Mouse (Mus musculus) heart, embryonic 10.5 days (tissue): ENCODE results near the gene Ror1. TPM values are rescaled to one million over a fixed set of nuclear protein-coding genes. Genes with fewer than 3 reads are reported as not detected.

Experiments
- DNase-seq: peaks from one replicate; pipeline ENCODE4 v3.0.0-alpha.2; 2017; ENCODE audit warnings: low spot score
- H3K27ac ChIP-seq: fragments of 300-500 bp; sonication (generic); 2 replicates; pipeline ENCODE4 v1.5.1; 2016; ENCODE audit warnings: mild to moderate bottlenecking
- H3K27me3 ChIP-seq: fragments of 300-500 bp; sonication (generic); 2 replicates; pipeline ENCODE4 v1.6.1; 2016; ENCODE audit warnings: mild to moderate bottlenecking; ENCODE audit not compliant: poor library complexity, insufficient read depth, severe bottlenecking
- H3K36me3 ChIP-seq: fragments of 300-500 bp; sonication (generic); 2 replicates; pipeline ENCODE4 v1.6.1; 2016; ENCODE audit warnings: mild to moderate bottlenecking, moderate library complexity
- H3K4me1 ChIP-seq: fragments of 300-500 bp; sonication (generic); 2 replicates; pipeline ENCODE4 v1.6.1; 2016; ENCODE audit warnings: mild to moderate bottlenecking
- H3K4me3 ChIP-seq: fragments of 300-500 bp; sonication (generic); 2 replicates; pipeline ENCODE4 v1.5.1; 2016; ENCODE audit warnings: mild to moderate bottlenecking, moderate library complexity
- H3K9me3 ChIP-seq: fragments of 300-500 bp; sonication (generic); 2 replicates; pipeline ENCODE4 v1.6.1; 2016; ENCODE audit warnings: mild to moderate bottlenecking, moderate library complexity
- WGBS: fragments of 180-500 bp; shearing (Covaris S2); methylation state at CpG from one replicate; pipeline ENCODE4 v1.1.7; 2016; 5-methylcytosine and 5-hydroxymethylcytosine counted together
- polyA plus RNA-seq: library from polyadenylated mRNA; unstranded; fragments of >200 nt; fragmentation: Nextera tagmentation; extraction: Ambion mirVana; gene quantifications from 2 replicates; pipeline ENCODE4 v1.2.1, GENCODE M21; 2016

The Ror1 gene
- polyA plus RNA-seq, 1 experiment from 2014 or later, result 9.3 TPM

DNA sequence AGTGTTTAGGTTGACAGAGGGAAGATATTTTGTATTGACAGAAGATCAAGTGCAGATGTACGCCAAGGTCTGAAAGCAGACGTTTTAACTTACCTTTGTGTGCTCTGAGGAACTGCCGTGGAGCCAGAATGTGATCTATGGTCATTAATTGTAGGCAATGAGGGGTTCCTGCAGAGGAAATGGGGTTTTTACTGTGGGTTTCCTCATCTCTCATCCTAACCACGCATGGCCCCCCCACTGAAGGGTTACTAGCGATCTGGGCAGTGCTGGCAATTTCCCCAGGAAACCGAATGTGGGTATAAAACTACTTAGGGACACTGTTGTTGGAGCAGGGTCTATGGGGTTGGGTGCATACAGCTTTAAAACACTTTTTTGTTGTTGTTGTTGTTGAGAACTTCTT, 25.5 kb upstream of the Ror1 start:
- H3K9me3 ChIP-seq, result no peaks in the 10 kb centered on the region
- no peak overlapping the region for H3K4me3 ChIP-seq
- no peak overlapping the region for H3K27ac ChIP-seq
- H3K4me1 ChIP-seq, result no peaks in the 10 kb centered on the region
- peaks cover 8% of the 10 kb centered on the region; the same call in 1 of the 2 replicates for H3K27me3 ChIP-seq
- DNase-seq, result peak; percentile 14
- 76% methylated on average over 6 of the region's 6 CpGs for WGBS
- no peaks in the 10 kb centered on the region for H3K36me3 ChIP-seq

DNA sequence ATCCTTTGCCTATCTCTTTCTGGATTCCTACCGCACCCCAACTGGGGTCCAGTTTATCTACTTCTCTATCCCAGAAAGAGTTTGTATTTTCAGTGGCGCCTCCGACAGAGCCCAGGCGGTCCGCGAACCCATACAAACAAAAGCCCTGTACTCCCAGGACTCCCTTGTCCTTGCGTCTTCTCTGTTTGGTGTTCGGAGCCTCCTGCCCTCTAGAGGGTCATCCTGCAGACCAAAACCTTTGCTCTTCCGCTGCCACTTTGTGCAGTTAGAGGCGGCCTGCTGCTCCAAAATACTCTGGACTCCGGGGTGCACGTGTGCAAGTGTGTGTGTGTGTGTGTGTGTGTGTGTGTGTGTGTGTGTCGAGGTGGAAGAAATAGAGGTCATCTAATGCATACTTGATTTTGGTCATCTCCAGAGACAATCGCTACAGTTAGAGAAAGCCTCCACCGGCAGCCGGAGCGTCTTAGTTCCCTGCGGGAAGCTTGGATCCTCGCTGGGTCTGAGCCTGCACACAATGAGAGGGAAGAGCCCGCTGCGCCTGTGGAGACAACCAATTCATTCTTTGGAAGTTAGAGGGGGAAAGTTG, 1.1 kb downstream of the Ror1 start:
- no peaks in the 10 kb centered on the region for H3K36me3 ChIP-seq
- H3K27me3 ChIP-seq, result peaks cover 55% of the 10 kb centered on the region
- peak overlapping the region; percentile 90 for H3K27ac ChIP-seq
- WGBS, result under 1% methylated on average over 21 of the region's 21 CpGs
- no peaks in the 10 kb centered on the region for H3K9me3 ChIP-seq
- H3K4me1 ChIP-seq, result peaks cover 23% of the 10 kb centered on the region
- no peak for DNase-seq
- H3K4me3 ChIP-seq, result peak overlapping the region; percentile 86

DNA sequence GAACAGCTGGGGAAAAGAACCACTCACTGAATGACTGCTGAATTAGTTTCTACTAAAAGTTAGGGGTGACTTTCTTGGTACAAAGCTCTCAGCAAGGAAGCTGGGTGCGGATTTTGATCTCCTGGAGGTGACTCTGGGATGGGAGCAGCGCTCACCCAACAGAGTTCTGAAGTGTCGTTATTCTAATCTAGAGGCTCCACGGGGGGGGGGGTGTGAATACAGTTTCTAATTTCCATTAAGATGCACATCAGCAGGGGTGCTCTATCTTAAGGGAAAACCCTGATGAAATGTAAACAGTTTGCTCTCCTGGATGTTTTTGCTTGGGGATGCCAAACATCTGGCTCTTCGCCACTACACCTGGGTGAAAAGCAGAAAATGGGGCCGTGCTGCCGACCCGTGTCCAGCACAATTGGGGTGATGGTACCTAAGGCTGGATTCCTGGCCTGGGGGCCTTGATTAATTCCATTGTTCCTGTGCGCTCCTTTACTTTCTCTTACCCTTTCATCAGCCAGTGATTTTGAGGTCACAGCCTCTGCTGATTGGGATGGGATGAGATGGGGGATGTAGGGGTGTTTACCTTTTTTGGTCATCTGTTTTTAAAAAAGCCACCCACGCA, 1.9 kb downstream of the Ror1 start:
- no peaks in the 10 kb centered on the region for H3K36me3 ChIP-seq
- WGBS, result 16% methylated on average over 10 of the region's 10 CpGs
- peak overlapping the region; percentile 86 for H3K4me3 ChIP-seq
- no peak for DNase-seq
- H3K27me3 ChIP-seq, result peaks cover 57% of the 10 kb centered on the region
- H3K27ac ChIP-seq, result peak overlapping the region; percentile 90; the same call in 1 of the 2 replicates
- no peaks in the 10 kb centered on the region for H3K9me3 ChIP-seq
- peaks cover 23% of the 10 kb centered on the region for H3K4me1 ChIP-seq

DNA sequence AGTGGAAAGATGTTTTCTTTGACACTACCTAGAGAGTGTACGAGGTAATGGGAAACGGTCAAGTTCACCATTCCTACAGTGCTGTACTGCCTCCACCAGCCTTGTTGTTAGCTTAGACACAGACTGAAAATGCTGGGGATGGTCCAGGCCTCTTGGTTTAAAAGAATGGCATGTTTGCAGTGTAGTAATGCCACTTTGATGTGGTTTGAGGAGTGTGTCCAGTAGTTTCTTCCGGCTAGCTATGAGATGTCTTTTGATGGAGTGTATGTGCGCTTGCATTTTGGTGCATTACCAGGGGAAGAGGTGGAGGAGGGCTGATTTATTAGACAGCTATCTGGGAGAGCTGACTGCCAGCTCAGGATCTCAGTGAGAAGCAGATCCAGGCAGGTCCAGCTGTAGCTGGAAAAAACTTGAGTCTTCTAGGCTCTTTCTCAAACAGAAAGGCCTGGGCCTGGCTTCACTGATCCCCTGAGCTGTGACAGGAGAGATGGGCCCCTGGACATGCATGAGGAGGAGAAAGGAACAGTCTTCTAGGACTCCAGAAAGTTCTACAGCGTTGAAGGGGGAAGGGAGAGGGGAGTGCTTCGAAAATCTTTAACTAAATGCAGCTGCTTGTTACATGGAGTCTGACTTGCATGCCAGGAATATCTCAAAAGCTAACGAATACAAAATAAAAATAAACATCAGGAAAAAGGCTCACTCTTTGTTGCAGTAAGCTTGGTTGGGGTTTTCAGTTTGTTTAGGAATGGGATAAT, 5.7 kb downstream of the Ror1 start:
- H3K4me1 ChIP-seq, result peaks cover 23% of the 10 kb centered on the region
- H3K4me3 ChIP-seq, result no peak overlapping the region
- WGBS, result 68% methylated on average over 7 of the region's 7 CpGs
- H3K27me3 ChIP-seq, result peaks cover 45% of the 10 kb centered on the region
- H3K36me3 ChIP-seq, result no peaks in the 10 kb centered on the region
- no peak for DNase-seq
- H3K9me3 ChIP-seq, result no peaks in the 10 kb centered on the region
- no peak overlapping the region for H3K27ac ChIP-seq

DNA sequence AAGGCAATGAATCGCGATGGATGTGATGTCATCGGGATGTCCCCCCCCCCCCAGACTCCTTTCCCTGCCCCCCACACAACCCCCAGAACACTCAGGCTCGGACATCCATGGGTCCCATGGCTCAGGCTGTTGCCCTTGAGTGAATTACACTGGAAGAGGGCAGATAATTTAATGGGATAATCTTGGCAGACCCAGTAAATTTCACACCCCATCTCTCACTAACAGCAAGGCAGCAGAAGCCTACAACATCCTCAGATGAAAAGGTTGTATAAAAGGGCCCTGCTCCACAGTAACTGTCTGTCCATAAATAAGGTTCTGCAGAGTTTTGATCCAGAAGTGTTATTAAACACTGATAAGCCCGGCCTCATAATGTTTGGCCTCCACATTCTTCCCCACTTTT, 6.3 kb downstream of the Ror1 start:
- Histone ChIP-seq H3K4me3 (no peak overlapping the region), H3K4me1 (peaks cover 20% of the 10 kb centered on the region), H3K27ac (no peak overlapping the region), H3K36me3 (no peaks in the 10 kb centered on the region), H3K27me3 (peaks cover 45% of the 10 kb centered on the region), H3K9me3 (no peaks in the 10 kb centered on the region)
- no peak for DNase-seq
- 58% methylated on average over 5 of the region's 5 CpGs for WGBS

DNA sequence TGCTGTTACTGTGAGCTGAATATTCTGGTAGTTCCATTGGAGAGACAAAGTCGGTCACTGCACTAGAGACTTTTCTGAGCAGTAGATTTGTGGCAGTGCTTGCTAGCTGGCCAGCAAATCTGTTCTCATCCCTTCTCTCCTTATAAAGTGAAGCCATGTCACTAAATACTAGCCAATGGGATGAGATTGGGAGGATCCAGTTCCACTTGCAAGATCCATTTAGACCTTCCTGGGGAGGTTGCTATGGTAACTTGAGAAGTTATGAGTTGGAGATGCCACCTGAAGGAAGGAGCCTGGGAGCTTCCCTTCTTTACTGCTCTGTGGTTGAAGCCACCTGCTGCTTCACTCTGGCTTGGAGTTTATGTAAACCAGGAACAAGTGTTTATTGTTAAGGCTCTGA, 8.7 kb downstream of the Ror1 start:
- H3K27me3 ChIP-seq, result peaks cover 41% of the 10 kb centered on the region
- no peak for DNase-seq
- no peaks in the 10 kb centered on the region for H3K36me3 ChIP-seq
- H3K4me3 ChIP-seq, result no peak overlapping the region
- no peak overlapping the region for H3K27ac ChIP-seq
- no peaks in the 10 kb centered on the region for H3K9me3 ChIP-seq
- peaks cover 16% of the 10 kb centered on the region for H3K4me1 ChIP-seq
- 71% methylated on average over 1 of the region's 1 CpGs for WGBS

DNA sequence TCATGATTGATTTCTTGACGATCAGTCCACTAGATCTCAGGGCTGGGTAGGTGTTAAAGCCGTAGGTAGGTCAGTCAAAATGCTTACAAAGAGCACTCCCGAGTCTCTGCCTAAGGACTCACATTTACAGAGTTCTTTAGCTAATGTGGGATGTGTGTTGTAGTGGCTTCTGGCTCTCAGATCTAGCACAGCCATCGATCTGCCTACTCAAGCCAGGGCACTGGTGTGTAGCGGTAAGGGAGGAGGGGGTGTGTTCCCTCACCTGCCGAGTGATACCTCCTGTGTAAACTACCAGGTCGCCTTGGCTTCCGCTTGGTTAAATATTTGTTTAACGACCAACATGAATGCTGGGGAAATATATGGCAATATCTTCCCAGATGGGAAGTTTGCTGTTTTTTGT, 12.0 kb downstream of the Ror1 start:
- WGBS, result 77% methylated on average over 9 of the region's 9 CpGs
- DNase-seq, result no peak

DNA sequence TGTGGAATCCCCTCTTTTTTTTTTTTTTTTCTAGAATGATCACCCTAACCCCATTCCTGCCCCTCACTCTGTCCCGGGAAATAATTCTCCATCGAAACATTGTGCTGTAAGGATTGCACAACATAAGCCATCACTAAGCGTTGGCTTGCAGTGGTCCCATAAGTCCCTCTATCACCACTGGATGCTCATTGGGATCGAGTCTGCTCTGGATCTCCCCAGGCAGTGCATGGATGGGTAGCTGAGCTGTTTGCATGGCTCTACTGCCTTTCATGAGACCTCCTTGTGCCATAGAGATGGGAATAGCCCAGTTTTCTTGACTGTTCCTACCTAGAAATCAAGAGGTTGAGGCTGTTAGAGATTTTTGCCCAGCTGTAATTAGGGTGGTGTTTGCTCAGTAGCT, 13.0 kb downstream of the Ror1 start:
- DNase-seq, result no peak
- peaks cover 28% of the 10 kb centered on the region for H3K4me1 ChIP-seq

More for the DNA sequence above, 12.0 kb downstream of the Ror1 start:
- no peaks in the 10 kb centered on the region for H3K9me3 ChIP-seq
- no peak overlapping the region for H3K27ac ChIP-seq
- peaks cover 39% of the 10 kb centered on the region for H3K27me3 ChIP-seq
- H3K36me3 ChIP-seq, result no peaks in the 10 kb centered on the region
- H3K4me3 ChIP-seq, result no peak overlapping the region
- H3K4me1 ChIP-seq, result peaks cover 30% of the 10 kb centered on the region

DNA sequence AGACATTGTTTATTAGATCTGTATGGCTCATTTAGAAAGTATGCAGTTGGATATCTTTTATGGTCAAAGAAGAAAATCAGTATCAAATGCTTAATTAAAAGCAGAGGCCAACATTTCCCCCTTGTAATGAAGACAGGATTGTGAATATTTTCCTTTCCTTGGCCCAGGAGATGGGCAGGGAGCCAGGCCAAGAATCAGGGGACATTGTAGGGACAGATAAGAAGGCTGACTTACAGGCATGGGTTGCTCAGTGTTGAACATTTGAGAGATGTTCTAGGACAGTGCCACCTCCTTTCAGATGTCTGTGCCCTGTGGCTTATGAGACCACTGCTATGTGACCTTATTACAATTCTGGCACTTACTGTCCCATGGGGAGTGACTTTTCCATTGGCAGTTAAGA, 18.6 kb downstream of the Ror1 start:
- DNase-seq, result no peak
- H3K9me3 ChIP-seq, result no peaks in the 10 kb centered on the region
- peaks cover 14% of the 10 kb centered on the region for H3K4me1 ChIP-seq
- H3K4me3 ChIP-seq, result no peak overlapping the region
- H3K27ac ChIP-seq, result no peak overlapping the region
- H3K27me3 ChIP-seq, result peaks cover 15% of the 10 kb centered on the region
- H3K36me3 ChIP-seq, result peaks cover 6% of the 10 kb centered on the region; the same call in 1 of the 2 replicates

More for the DNA sequence above, 13.0 kb downstream of the Ror1 start:
- H3K27me3 ChIP-seq, result peaks cover 39% of the 10 kb centered on the region
- no peaks in the 10 kb centered on the region for H3K36me3 ChIP-seq
- 84% methylated on average over 4 of the region's 4 CpGs for WGBS
- no peak overlapping the region for H3K27ac ChIP-seq
- H3K9me3 ChIP-seq, result no peaks in the 10 kb centered on the region
- H3K4me3 ChIP-seq, result no peak overlapping the region

DNA sequence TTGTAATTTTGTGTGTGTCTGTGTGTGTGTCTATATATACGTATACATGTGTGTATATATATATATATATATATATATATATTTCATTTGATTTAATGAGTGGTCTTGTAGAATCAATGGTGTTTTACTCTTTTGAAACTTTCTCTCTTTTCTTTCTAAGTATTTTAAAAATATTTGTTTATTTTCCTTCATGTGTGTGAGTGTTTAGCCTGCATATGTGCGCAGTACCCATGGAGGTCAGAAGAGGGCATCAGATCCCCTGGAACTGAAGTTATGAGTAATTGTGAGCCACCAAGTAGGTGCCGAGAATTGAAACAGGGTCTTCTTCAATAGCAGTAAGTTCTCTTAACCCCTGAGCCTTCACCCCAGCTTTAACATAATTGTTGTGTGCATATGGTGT, 20.8 kb downstream of the Ror1 start:
- Histone ChIP-seq H3K9me3 (no peaks in the 10 kb centered on the region), H3K36me3 (peaks cover 6% of the 10 kb centered on the region; the same call in 1 of the 2 replicates), H3K4me1 (0 out of 2 replicates have a peak, but pooled peaks cover 6% of the 10 kb centered on the region), H3K27me3 (no peaks in the 10 kb centered on the region), H3K27ac (no peak overlapping the region), H3K4me3 (no peak overlapping the region)
- 91% methylated on average over 3 of the region's 3 CpGs for WGBS
- no peak for DNase-seq

DNA sequence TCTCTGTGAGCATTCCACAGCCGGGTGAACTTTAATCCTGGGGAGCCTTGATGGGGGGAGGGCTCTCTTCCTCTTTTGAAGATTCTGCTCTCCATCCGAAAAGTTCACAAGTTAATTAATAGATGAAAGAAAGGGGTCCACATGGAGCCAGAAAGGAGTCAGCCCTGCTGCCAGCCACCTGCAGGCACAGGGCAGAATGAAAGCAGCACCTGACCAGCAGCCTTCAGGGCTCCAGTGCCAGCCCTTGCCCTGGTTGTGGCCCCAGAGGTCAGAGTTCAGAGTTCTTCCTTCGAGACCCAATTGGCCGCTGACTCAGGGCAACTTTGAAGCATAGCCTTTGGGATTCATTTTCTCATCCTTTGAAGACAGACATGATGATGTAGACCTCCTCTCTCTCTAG, 23.1 kb downstream of the Ror1 start:
- Histone ChIP-seq H3K9me3 (no peaks in the 10 kb centered on the region), H3K36me3 (peaks cover 6% of the 10 kb centered on the region; the same call in 1 of the 2 replicates), H3K4me1 (no peaks in the 10 kb centered on the region), H3K27ac (no peak overlapping the region), H3K27me3 (no peaks in the 10 kb centered on the region), H3K4me3 (no peak overlapping the region)
- DNase-seq, result no peak
- WGBS, result 52% methylated on average over 4 of the region's 4 CpGs

DNA sequence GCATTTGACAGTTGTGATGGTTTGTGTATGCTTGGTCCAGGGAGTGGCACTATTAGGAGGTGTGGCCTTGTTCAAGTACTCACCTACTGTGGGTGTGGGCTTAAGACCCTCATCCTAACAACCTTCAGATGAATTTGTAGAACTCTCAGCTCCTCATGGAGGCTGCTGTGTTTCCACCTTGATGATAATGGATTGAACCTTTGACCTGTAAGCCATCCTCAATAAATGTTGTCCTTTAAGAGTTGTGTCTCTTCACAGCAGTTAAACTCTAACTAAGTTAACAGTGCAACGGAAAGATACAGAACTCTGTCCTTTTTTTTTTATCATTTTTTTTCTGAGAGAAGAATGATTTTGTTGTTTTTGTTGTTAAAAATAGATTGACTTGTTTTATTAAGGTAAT, 23.8 kb downstream of the Ror1 start:
- H3K27ac ChIP-seq, result no peak overlapping the region
- no peak for DNase-seq
- H3K27me3 ChIP-seq, result no peaks in the 10 kb centered on the region
- H3K4me3 ChIP-seq, result no peak overlapping the region
- H3K4me1 ChIP-seq, result peaks cover 4% of the 10 kb centered on the region; the same call in 1 of the 2 replicates
- 82% methylated on average over 1 of the region's 1 CpGs for WGBS
- H3K9me3 ChIP-seq, result no peaks in the 10 kb centered on the region
- peaks cover 6% of the 10 kb centered on the region; the same call in 1 of the 2 replicates for H3K36me3 ChIP-seq

DNA sequence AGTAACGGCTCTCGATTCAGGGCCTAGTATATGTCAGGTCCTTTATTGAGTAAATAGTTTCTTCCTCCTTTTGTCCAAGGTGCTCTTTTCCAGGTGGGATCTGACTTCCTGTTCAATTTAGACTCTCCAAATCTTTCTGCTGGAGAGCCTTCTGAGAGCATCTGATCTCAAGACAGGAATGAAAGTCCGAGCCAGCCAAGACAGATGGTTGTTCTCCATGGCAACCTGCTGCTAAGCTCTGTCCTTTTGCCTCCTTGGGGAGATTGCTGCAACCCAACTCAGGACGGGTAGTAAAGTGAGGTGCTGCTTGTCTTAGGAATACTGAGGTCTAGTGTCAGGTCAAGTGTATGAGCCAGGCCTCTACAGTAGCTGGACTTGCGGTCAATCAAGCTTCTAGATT, 25.0 kb downstream of the Ror1 start:
- no peak overlapping the region for H3K27ac ChIP-seq
- H3K27me3 ChIP-seq, result no peaks in the 10 kb centered on the region
- peaks cover 6% of the 10 kb centered on the region; the same call in 1 of the 2 replicates for H3K36me3 ChIP-seq
- H3K4me3 ChIP-seq, result no peak overlapping the region
- no peaks in the 10 kb centered on the region for H3K9me3 ChIP-seq
- WGBS, result 81% methylated on average over 5 of the region's 5 CpGs
- peaks cover 4% of the 10 kb centered on the region; the same call in 1 of the 2 replicates for H3K4me1 ChIP-seq
- no peak for DNase-seq
